Mouse (Mus musculus): ENCODE measurements around the gene Frmpd4. TPM values are rescaled to one million over a fixed set of nuclear protein-coding genes. Genes with fewer than 3 reads are reported as not detected.

Frmpd4 gene
- polyA plus RNA-seq, 1 experiment from 2014 or later = not detected

DNA sequence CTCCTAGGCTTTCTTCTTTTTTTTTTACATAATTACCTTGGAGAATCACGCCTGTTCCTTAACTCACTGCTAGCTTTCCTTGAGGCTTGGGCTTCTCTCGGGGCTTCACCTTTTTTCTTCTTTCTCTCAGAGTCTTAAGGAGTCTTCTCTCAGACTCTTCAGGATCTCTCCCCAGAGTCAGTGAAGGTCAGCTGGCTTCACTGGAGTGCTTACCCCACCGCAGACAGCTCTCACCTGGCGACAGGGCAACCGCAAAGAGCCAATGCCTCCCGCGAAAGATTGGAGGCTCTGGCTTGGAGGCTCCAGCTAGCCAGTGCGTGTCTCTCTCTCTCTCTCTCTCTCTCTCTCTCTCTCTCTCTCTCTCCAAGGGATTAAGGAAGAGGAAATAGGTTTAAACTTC is 453.0 kb downstream of the Frmpd4 start:
- peak overlapping the region; percentile 41 for H3K4me3 ChIP-seq
- no peaks in the 10 kb centered on the region for H3K36me3 ChIP-seq
- no peaks in the 10 kb centered on the region for H3K9me3 ChIP-seq (replicated peaks)
- H3K27ac ChIP-seq = no peak overlapping the region
- ATAC-seq (replicated peaks; ENCODE audit: insufficient number of reproducible peaks, insufficient read depth, low FRiP score, low read depth) = no peak
- 16% methylated on average over 8 of the region's 8 CpGs for WGBS
- H3K27me3 ChIP-seq = peaks cover 32% of the 10 kb centered on the region
- no peak overlapping the region for H3K9ac ChIP-seq
- H3K4me1 ChIP-seq (replicated peaks) = no peaks in the 10 kb centered on the region
- H3K4me2 ChIP-seq = peak overlapping the region; percentile 67

- no peak for ATAC-seq (replicated peaks; ENCODE audit: insufficient number of reproducible peaks, insufficient read depth, low FRiP score, low read depth)
These were observed 453.5 kb downstream of the Frmpd4 start for GRCm38 (mm10) chrX:168123589-168123965.

GRCm38 (mm10) chrX:168122806-168123588 is 454.0 kb downstream of the Frmpd4 start:
- Histone ChIP-seq H3K4me3 (peak overlapping the region; percentile 41), H3K36me3 (no peaks in the 10 kb centered on the region), H3K9ac (no peak overlapping the region), H3K9me3 (replicated peaks) (no peaks in the 10 kb centered on the region), H3K4me1 (replicated peaks) (no peaks in the 10 kb centered on the region), H3K27ac (no peak overlapping the region), H3K27me3 (peaks cover 32% of the 10 kb centered on the region), H3K4me2 (peak overlapping the region; percentile 67)
- 12% methylated on average over 40 of the region's 42 CpGs for WGBS
- ATAC-seq (replicated peaks; ENCODE audit: insufficient number of reproducible peaks, insufficient read depth, low FRiP score, low read depth) = no peak

More at GRCm38 (mm10) chrX:168123589-168123965, 453.5 kb downstream of the Frmpd4 start:
- WGBS = 9% methylated on average over 11 of the region's 11 CpGs
- peak overlapping the region; percentile 67 for H3K4me2 ChIP-seq
- H3K36me3 ChIP-seq = no peaks in the 10 kb centered on the region
- H3K9me3 ChIP-seq (replicated peaks) = no peaks in the 10 kb centered on the region
- H3K27ac ChIP-seq = no peak overlapping the region
- no peak overlapping the region for H3K9ac ChIP-seq
- H3K4me1 ChIP-seq (replicated peaks) = no peaks in the 10 kb centered on the region
- H3K4me3 ChIP-seq = peak overlapping the region; percentile 41
- H3K27me3 ChIP-seq = peaks cover 32% of the 10 kb centered on the region

GRCm38 (mm10) chrX:168041589-168041988 is 535.4 kb downstream of the Frmpd4 start:
- no peak for ATAC-seq (replicated peaks; ENCODE audit: insufficient number of reproducible peaks, insufficient read depth, low FRiP score, low read depth)
- no peaks in the 10 kb centered on the region for H3K27me3 ChIP-seq

GRCm38 (mm10) chrX:168020574-168021145 is 556.4 kb downstream of the Frmpd4 start:
- no peak overlapping the region for H3K4me3 ChIP-seq
- WGBS = 73% methylated on average over 4 of the region's 4 CpGs

More at GRCm38 (mm10) chrX:168041589-168041988, 535.4 kb downstream of the Frmpd4 start:
- H3K36me3 ChIP-seq = no peaks in the 10 kb centered on the region
- no peak overlapping the region for H3K4me2 ChIP-seq
- no peaks in the 10 kb centered on the region for H3K4me1 ChIP-seq (replicated peaks)
- no peak overlapping the region for H3K9ac ChIP-seq
- no peaks in the 10 kb centered on the region for H3K9me3 ChIP-seq (replicated peaks)
- H3K27ac ChIP-seq = no peak overlapping the region
- H3K4me3 ChIP-seq = no peak overlapping the region

DNA sequence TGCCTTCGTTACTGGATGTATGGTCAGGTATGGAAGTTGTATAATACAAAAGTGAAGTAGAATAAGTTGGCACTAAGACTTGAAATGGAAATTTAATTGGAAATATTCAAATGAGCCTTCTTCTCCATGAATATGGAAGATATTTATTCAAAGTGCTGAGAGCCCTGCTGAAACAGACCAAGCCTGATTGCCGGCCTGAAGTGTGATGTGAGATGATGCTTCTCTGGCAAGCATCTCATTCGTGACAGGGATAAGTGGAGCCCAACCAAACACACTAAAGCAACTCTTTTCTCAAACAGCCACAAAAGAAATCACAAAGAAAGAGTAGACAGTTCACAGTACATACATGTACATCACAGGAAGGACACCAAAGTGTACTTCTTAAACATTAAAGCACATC is 559.2 kb downstream of the Frmpd4 start:
- no peaks in the 10 kb centered on the region for H3K4me1 ChIP-seq (replicated peaks)
- no peak overlapping the region for H3K9ac ChIP-seq
- H3K4me3 ChIP-seq = no peak overlapping the region
- no peak overlapping the region for H3K27ac ChIP-seq
- no peak for ATAC-seq (replicated peaks; ENCODE audit: insufficient number of reproducible peaks, insufficient read depth, low FRiP score, low read depth)
- 52% methylated on average over 3 of the region's 3 CpGs for WGBS
- no peaks in the 10 kb centered on the region for H3K36me3 ChIP-seq
- no peak overlapping the region for H3K4me2 ChIP-seq
- no peaks in the 10 kb centered on the region for H3K9me3 ChIP-seq (replicated peaks)
- no peaks in the 10 kb centered on the region for H3K27me3 ChIP-seq

More at GRCm38 (mm10) chrX:168020574-168021145, 556.4 kb downstream of the Frmpd4 start:
- Histone ChIP-seq H3K27ac (no peak overlapping the region), H3K36me3 (no peaks in the 10 kb centered on the region), H3K9ac (no peak overlapping the region), H3K27me3 (no peaks in the 10 kb centered on the region), H3K4me1 (replicated peaks) (no peaks in the 10 kb centered on the region), H3K4me2 (no peak overlapping the region), H3K9me3 (replicated peaks) (no peaks in the 10 kb centered on the region)
- no peak for ATAC-seq (replicated peaks; ENCODE audit: insufficient number of reproducible peaks, insufficient read depth, low FRiP score, low read depth)

DNA sequence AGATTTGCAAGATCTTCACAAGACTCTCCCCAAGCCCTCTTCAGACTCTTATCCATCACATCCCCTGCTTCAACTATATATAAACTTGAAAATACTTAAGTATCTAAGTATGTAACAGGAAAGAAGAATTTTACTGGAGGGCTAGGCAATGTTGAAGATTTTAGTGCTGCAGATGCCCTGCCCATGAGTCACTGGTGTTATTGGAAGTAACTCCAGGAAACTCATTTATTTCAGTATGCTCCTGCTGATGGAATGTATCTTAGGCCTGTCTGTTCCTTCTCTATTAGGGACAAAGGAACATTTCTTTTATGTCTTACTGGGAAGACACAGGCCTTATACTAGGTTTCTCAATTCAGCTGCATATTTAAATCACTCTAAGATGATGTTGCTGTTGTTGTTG is 592.2 kb downstream of the Frmpd4 start:
- Histone ChIP-seq H3K9me3 (replicated peaks) (no peaks in the 10 kb centered on the region), H3K36me3 (no peaks in the 10 kb centered on the region), H3K9ac (no peak overlapping the region), H3K4me1 (replicated peaks) (no peaks in the 10 kb centered on the region), H3K27me3 (no peaks in the 10 kb centered on the region), H3K27ac (no peak overlapping the region), H3K4me2 (no peak overlapping the region), H3K4me3 (no peak overlapping the region)
- no peak for ATAC-seq (replicated peaks; ENCODE audit: insufficient number of reproducible peaks, insufficient read depth, low FRiP score, low read depth)

DNA sequence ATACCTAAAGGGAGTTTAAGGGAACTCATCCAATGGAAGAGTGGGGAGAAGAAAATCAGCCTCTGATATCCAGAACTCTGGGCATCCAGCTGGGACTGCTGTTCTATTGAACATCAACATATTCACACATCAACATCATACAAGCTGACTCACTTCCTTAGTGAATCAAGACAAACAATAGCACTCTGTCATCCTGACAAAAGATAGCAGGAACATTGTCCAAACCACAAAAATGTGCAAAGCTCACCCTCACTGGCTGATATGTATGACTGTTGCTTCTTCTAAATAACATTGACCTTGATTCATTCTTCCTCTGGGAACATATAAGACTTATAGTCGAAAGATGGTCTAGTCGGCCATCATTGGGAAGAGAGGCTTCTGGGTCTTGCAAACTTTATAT is 625.8 kb downstream of the Frmpd4 start:
- Histone ChIP-seq H3K27ac (no peak overlapping the region), H3K27me3 (no peaks in the 10 kb centered on the region), H3K4me1 (replicated peaks) (no peaks in the 10 kb centered on the region), H3K36me3 (no peaks in the 10 kb centered on the region), H3K4me3 (no peak overlapping the region), H3K9ac (no peak overlapping the region), H3K4me2 (no peak overlapping the region), H3K9me3 (replicated peaks) (no peaks in the 10 kb centered on the region)
- no peak for ATAC-seq (replicated peaks; ENCODE audit: insufficient number of reproducible peaks, insufficient read depth, low FRiP score, low read depth)
- 67% methylated on average over 2 of the region's 2 CpGs for WGBS

- H3K9ac ChIP-seq = no peak overlapping the region
- no peaks in the 10 kb centered on the region for H3K27me3 ChIP-seq
- ATAC-seq (replicated peaks; ENCODE audit: insufficient number of reproducible peaks, insufficient read depth, low FRiP score, low read depth) = no peak
- no peak overlapping the region for H3K4me2 ChIP-seq
- no peaks in the 10 kb centered on the region for H3K9me3 ChIP-seq (replicated peaks)
- H3K4me1 ChIP-seq (replicated peaks) = no peaks in the 10 kb centered on the region
- H3K4me3 ChIP-seq = no peak overlapping the region
- H3K27ac ChIP-seq = no peak overlapping the region
- no peaks in the 10 kb centered on the region for H3K36me3 ChIP-seq
These were observed 667.5 kb downstream of the Frmpd4 start for GRCm38 (mm10) chrX:167909483-167909882.

GRCm38 (mm10) chrX:167901046-167901445 is 676.0 kb downstream of the Frmpd4 start:
- Histone ChIP-seq H3K36me3 (no peaks in the 10 kb centered on the region), H3K9me3 (replicated peaks) (no peaks in the 10 kb centered on the region), H3K27ac (no peak overlapping the region), H3K27me3 (no peaks in the 10 kb centered on the region), H3K4me3 (no peak overlapping the region), H3K4me2 (no peak overlapping the region), H3K4me1 (replicated peaks) (no peaks in the 10 kb centered on the region), H3K9ac (no peak overlapping the region)
- no peak for ATAC-seq (replicated peaks; ENCODE audit: insufficient number of reproducible peaks, insufficient read depth, low FRiP score, low read depth)
- 68% methylated on average over 3 of the region's 3 CpGs for WGBS

GRCm38 (mm10) chrX:167854821-167855220 is 722.2 kb downstream of the Frmpd4 start:
- no peaks in the 10 kb centered on the region for H3K27me3 ChIP-seq
- H3K9me3 ChIP-seq (replicated peaks) = no peaks in the 10 kb centered on the region
- no peaks in the 10 kb centered on the region for H3K4me1 ChIP-seq (replicated peaks)
- H3K9ac ChIP-seq = no peak overlapping the region
- no peaks in the 10 kb centered on the region for H3K36me3 ChIP-seq
- ATAC-seq (replicated peaks; ENCODE audit: insufficient number of reproducible peaks, insufficient read depth, low FRiP score, low read depth) = no peak
- H3K27ac ChIP-seq = no peak overlapping the region
- H3K4me3 ChIP-seq = no peak overlapping the region
- H3K4me2 ChIP-seq = no peak overlapping the region
- 72% methylated on average over 5 of the region's 5 CpGs for WGBS

- Histone ChIP-seq H3K9me3 (replicated peaks) (no peaks in the 10 kb centered on the region), H3K27ac (no peak overlapping the region), H3K4me1 (replicated peaks) (no peaks in the 10 kb centered on the region), H3K36me3 (no peaks in the 10 kb centered on the region), H3K9ac (no peak overlapping the region), H3K4me3 (no peak overlapping the region), H3K4me2 (no peak overlapping the region), H3K27me3 (no peaks in the 10 kb centered on the region)
- 74% methylated on average over 2 of the region's 2 CpGs for WGBS
- no peak for ATAC-seq (replicated peaks; ENCODE audit: insufficient number of reproducible peaks, insufficient read depth, low FRiP score, low read depth)
These were observed 744.5 kb downstream of the Frmpd4 start for GRCm38 (mm10) chrX:167832543-167832942.
